Mouse (Mus musculus) liver, embryonic 14.5 days (tissue): ENCODE results near the gene Pkmyt1. TPM values are rescaled to one million over a fixed set of nuclear protein-coding genes. Genes with fewer than 3 reads are reported as not detected.

Experiments
- ATAC-seq: fragments of 200-750 bp; cut with Nextera tagmentation; 2 replicates; pipeline ENCODE4 v1.8.0; 2017; ENCODE audit warnings: moderate number of reproducible peaks, mild to moderate bottlenecking, moderate library complexity; ENCODE audit not compliant: insufficient read depth
- DNase-seq, 3 experiments: peaks; one replicate each; pipeline ENCODE4 v3.0.0-alpha.2; 2012 to 2013; ENCODE audit warnings: low read depth in 3 of 3, low spot score in 3 of 3
- H3K27ac ChIP-seq: fragments of 300-500 bp; sonication (generic); 2 replicates; pipeline ENCODE4 v1.5.1; 2014; ENCODE audit warnings: moderate library complexity, mild to moderate bottlenecking, control low read depth, inconsistent platforms
- H3K27me3 ChIP-seq: fragments of 300-500 bp; sonication (generic); 2 replicates; pipeline ENCODE4 v1.6.1; 2014; ENCODE audit warnings: mild to moderate bottlenecking, low read length, moderate library complexity; ENCODE audit not compliant: control insufficient read depth, insufficient read depth
- H3K36me3 ChIP-seq: fragments of 300-500 bp; sonication (generic); replicated peaks from 2 replicates; pipeline ENCODE4 v1.6.1; 2014; ENCODE audit warnings: low read depth; ENCODE audit not compliant: control insufficient read depth, insufficient read depth
- H3K4me1 ChIP-seq, 2 experiments: fragments of 200-500 bp in 1 of 2; fragments of 300-500 bp in 1 of 2; sonication (generic) in 1 of 2; replicated peaks; 2 replicates each; pipeline ENCODE4 v1.6.1; 2012 to 2014; ENCODE audit warnings: antibody characterized with exemption in 1 of 2, inconsistent platforms in 1 of 2, low read length in 1 of 2; ENCODE audit not compliant: control insufficient read depth in 2 of 2, insufficient read depth in 2 of 2
- H3K4me2 ChIP-seq: fragments of 300-500 bp; sonication (generic); 2 replicates; pipeline ENCODE4 v1.6.1; 2014; ENCODE audit warnings: low read depth, mild to moderate bottlenecking, control low read depth, moderate library complexity
- H3K4me3 ChIP-seq, 2 experiments: fragments of 200-500 bp in 1 of 2; fragments of 300-500 bp in 1 of 2; sonication (generic) in 1 of 2; 2 replicates each; pipeline ENCODE4 v1.5.1; 2012 to 2014; ENCODE audit warnings: low read depth in 2 of 2, low read length in 2 of 2, mild to moderate bottlenecking in 2 of 2, control low read depth in 1 of 2, inconsistent platforms in 1 of 2, moderate library complexity in 1 of 2; ENCODE audit not compliant: insufficient read depth in 1 of 2
- H3K9ac ChIP-seq: fragments of 300-500 bp; sonication (generic); replicated peaks from 2 replicates; pipeline ENCODE4 v1.6.1; 2014; ENCODE audit warnings: mild to moderate bottlenecking, control low read depth, moderate library complexity
- H3K9me3 ChIP-seq: fragments of 300-500 bp; sonication (generic); 2 replicates; pipeline ENCODE4 v1.6.1; 2016; ENCODE audit warnings: low read length, mixed read lengths; ENCODE audit not compliant: control insufficient read depth
- CTCF ChIP-seq: IDR thresholded peaks from 2 replicates; pipeline ENCODE4 v1.5.1; 2016; ENCODE audit warnings: antibody characterized with exemption, low read depth, control low read depth
- EP300 ChIP-seq: IDR thresholded peaks from 2 replicates; pipeline ENCODE4 v1.6.1; 2016; ENCODE audit warnings: antibody characterized with exemption, low read depth
- WGBS: fragments of 180-500 bp; shearing (Covaris S2); extraction: QIAGEN DNeasy Blood & Tissue Kit; methylation state at CpG from one replicate; pipeline ENCODE4 v1.1.7; 2014; ENCODE audit not compliant: insufficient replicate concordance; 5-methylcytosine and 5-hydroxymethylcytosine counted together
- polyA plus RNA-seq, 2 experiments: library from polyadenylated mRNA; depleted of rRNA in 1 of 2; stranded (reverse) in 1 of 2; unstranded in 1 of 2; fragments of >200 nt; fragmentation: Nextera tagmentation in 1 of 2; extraction: Ambion mirVana in 1 of 2; gene quantifications; 2 replicates each; pipeline versions ENCODE4 v1.2.1 to v1.2.3; 2012 to 2014

Gene Pkmyt1
- polyA plus RNA-seq, 2 experiments, result 21.2 to 29.6 TPM

DNA sequence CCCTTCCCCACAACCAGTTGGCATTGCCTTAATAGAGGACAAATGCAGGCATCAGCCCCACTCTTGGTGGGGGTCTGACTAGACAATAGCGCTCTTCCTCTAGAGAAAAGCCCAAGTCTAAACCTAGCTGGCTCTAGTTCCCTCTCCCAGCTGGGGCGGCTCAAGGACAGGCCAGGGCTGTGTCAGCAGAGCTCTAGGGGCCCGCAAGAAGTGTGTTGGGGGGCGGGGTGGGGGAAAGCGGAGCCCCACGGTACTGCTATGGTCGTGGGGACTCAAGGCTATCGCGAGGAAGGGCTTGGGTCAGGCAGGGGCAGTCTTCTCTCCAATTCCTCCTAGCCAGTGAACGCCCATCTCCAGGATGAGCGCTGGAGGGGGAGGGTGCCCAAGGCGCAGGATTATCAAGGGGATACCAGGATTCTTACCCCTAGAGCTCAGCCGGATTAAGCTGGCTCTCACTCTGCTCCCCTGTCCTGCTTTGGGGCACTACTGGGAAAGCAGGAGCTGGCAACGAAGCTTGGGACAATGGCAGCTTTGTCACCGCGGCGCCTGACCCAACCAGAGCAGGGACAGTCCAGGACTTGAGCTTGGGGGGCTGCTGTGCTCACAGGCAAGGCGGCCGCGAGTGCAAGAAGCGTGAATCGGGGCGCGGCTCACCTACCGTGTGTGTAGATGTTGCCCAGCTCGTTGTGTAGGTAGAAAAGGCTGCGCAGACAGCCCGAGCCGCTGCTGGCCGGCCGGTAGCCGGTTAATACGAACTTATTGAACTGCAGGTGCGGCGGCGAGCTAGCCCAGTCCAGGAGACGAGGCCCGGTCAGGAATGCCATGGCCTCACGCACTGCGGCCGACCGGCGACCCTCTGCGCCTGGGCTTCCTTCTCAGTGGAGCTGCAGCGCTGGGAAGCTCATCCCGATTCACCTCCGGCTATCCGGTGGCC, 13.3 kb downstream of the Pkmyt1 start:
- TF ChIP-seq EP300, result no peak
- no peaks in the 10 kb centered on the region for H3K9me3 ChIP-seq
- peak overlapping the region; percentile 82 for H3K4me2 ChIP-seq
- H3K9ac ChIP-seq, result peak overlapping the region; percentile 69
- peaks cover 56% of the 10 kb centered on the region for H3K27me3 ChIP-seq
- peak; percentile 15; the same call in 1 of the 2 replicates for ATAC-seq
- no peak overlapping the region for H3K27ac ChIP-seq
- DNase-seq, result no peak
- H3K4me1 ChIP-seq, result peaks cover 6 to 7% of the 10 kb centered on the region in 2 experiments; a peak in 3 of 4 replicates
- 3% methylated on average over 48 of the region's 48 CpGs for WGBS
- H3K4me3 ChIP-seq, result peak overlapping the region; percentile 55 to 62
- H3K36me3 ChIP-seq, result no peaks in the 10 kb centered on the region; the same call in 1 of the 2 replicates

DNA sequence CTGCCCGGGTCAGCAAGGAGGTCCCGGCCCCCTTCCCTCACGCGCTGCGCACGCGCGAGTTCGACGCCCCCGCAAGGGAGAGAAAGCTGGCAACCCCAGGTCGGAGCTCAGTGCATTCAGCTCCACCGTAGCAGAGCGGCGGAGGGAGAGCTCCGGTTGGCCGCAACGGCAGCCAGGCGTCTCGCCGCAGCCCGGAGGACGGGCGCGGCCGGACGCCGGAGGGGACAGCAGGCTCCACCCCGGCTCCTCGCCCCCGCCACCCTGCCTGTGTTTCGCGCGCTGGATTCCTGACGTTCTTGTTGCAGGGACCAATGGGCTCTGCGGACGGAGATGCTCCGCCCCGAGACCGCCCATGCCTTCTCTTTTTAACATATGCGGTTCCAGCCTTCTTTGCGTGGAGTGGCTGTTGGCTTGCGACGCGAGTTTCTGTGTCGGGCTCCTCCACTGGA, 14.0 kb downstream of the Pkmyt1 start:
- H3K4me2 ChIP-seq, result peak overlapping the region; percentile 82
- H3K9me3 ChIP-seq, result no peaks in the 10 kb centered on the region
- peaks cover 6 to 7% of the 10 kb centered on the region in 2 experiments; a peak in 3 of 4 replicates for H3K4me1 ChIP-seq
- WGBS, result under 1% methylated on average over 46 of the region's 46 CpGs
- peak overlapping the region; percentile 69 for H3K9ac ChIP-seq
- peaks cover 63% of the 10 kb centered on the region for H3K27me3 ChIP-seq
- DNase-seq (peak; percentile 64 to 80 (median 65)), ATAC-seq (peak; percentile 87)
- no peak overlapping the region; the same call in 1 of the 2 replicates for H3K27ac ChIP-seq
- peak overlapping the region; percentile 55 to 62 for H3K4me3 ChIP-seq
- no peaks in the 10 kb centered on the region; the same call in 1 of the 2 replicates for H3K36me3 ChIP-seq
- TF ChIP-seq EP300 (no peak), CTCF (no peak)

DNA sequence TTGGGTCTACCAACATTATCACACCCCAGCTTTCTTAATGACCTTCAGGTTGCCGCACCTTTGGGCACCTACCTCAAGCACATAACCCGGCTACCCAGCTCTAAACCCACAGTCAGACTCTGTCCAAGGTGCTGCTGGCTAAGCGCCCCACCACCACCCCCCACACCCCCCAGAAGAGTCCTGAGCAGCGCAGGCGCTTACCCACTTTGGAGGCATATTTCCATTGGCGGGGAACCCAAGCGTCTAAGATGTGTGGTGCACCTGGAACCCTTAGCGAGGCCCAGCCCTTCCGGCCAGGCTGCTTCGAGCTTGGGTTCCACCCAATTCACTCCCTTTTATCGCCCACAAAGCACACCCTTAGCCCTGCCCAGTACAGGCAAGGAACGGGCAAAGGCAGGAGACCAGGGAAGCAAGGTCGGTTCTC, 14.5 kb downstream of the Pkmyt1 start, which contains the start of gene Paqr4:
Paqr4 (minus strand) TSS at position 270 of the 424 bp plus-strand sequence.
- Histone ChIP-seq H3K4me3 (peak within 1 kb of the TSS; percentile 55 to 62), H3K27ac (peak within 1 kb of the TSS; percentile 44; the same call in 1 of the 2 replicates), H3K9ac (peak within 1 kb of the TSS; percentile 69), H3K4me1 (peaks cover 6 to 7% of the 10 kb centered on the region in 2 experiments; a peak in 3 of 4 replicates), H3K36me3 (no peaks in the 10 kb centered on the region; the same call in 1 of the 2 replicates), H3K4me2 (peak within 1 kb of the TSS; percentile 82), H3K9me3 (no peaks in the 10 kb centered on the region), H3K27me3 (peaks cover 68% of the 10 kb centered on the region)
- DNase-seq (peak in 2 of 3 experiments; percentile 25 to 51), ATAC-seq (peak; percentile 85)
- WGBS, result 2% methylated on average over 13 of the region's 13 CpGs
- TF ChIP-seq EP300 (no peak), CTCF (0 out of 2 replicates have a peak, but pooled peaks have one; percentile 11)

DNA sequence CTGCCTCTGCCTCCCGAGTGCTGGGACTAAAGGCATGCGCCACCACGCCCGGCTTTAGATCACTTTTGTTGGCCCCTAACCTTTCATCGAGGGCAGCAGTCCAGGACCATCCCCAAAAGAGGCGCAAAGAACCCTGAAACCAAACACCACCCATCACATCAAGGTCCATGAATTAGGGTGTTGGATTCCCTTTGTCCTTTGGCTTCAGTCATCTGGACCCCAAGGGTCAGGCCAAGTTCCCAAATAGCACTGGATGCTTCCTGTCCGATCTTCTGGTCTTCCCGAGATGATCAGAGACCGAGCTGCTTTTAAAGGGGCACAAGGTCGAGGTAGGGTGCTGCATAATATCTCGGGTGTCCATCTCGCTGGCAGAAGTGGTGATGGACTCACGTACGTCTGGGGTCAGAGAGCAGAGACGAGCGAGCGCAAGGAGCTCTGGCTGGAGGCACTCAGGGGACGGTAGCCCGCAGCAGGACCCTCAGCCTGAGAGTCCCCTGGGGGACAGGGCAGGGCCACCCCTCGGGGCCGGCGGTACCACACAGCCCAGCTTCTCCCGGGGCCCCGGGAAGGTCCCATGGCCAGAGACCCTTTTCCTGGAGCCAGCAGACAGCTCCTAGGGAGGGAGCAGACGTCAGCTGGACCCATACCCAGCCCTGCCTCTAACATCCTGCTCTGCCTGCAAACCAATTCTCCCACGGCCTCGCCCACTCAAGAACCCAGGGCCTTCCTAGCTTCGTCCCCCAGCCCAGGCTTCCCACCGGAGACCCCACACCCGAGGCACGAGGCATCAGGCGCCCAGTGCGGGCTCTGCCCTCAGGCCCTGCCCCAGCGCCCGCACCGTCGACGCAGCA, 15.4 kb downstream of the Pkmyt1 start:
- H3K4me2 ChIP-seq, result peak overlapping the region; percentile 82
- TF ChIP-seq CTCF, result no peak
- no peak for TF ChIP-seq EP300
- H3K9ac ChIP-seq, result no peak overlapping the region
- DNase-seq, result no peak
- H3K9me3 ChIP-seq, result no peaks in the 10 kb centered on the region
- ATAC-seq, result no peak
- H3K4me3 ChIP-seq, result no peak overlapping the region
- H3K36me3 ChIP-seq, result no peaks in the 10 kb centered on the region
- peaks cover 6 to 7% of the 10 kb centered on the region in 2 experiments; a peak in 3 of 4 replicates for H3K4me1 ChIP-seq
- peaks cover 77% of the 10 kb centered on the region for H3K27me3 ChIP-seq
- WGBS, result 37% methylated on average over 38 of the region's 38 CpGs
- no peak overlapping the region for H3K27ac ChIP-seq
